17 mouse cellular contexts compared by ENCODE assay signal in the genomic region with DNA sequence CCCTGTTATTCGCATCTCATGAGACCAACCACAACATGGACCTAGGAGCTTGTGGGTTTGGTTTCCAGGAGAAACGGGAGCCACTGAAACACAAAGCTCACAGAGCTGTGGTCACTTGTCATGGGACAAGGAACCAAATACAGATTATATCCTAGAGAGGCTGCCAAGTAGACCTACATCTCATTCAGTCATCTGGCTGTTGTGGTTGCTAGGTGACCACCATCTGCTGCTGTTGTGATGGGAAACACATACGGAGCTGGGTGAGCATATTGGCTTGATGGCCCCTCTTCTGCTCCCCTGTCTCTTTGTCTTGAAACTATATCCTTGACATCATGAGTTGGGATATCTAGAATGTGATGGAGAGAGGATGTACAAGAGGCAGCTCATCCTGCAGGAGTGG. TPM values are rescaled to one million over a fixed set of nuclear protein-coding genes. Genes with fewer than 3 reads are reported as not detected.
DNase-seq lines count a peak whose midpoint lies in the region; ATAC-seq and TF ChIP-seq lines count a peak whose summit lies in the region.
"Had no signal": no experiment of that assay in that cellular context is flagged by ENCODE, and none has a peak within 500 bp of the region (broad histone marks: within the 10 kb centered on the region; RNA-seq: fewer than 3 reads in every experiment).

No protein-coding gene starts in this region.

- no peak for TF ChIP-seq CTCF in layer of hippocampus, adult 2 months (conservative IDR thresholded peaks at IDR 0.05)
- TF ChIP-seq CTCF in hindbrain, postnatal 0 days (IDR thresholded peaks at IDR 0.05; ENCODE audit: low read depth), result no peak

- DNase-seq in layer of hippocampus, adult 2 months (ENCODE audit: low spot score in 2 of 2), result no peak
- no peak for DNase-seq in layer of hippocampus, adult 9-11 months
- peak; percentile 10 for DNase-seq in 3T3-L1 (ENCODE audit: low read depth, low spot score)
- DNase-seq in MN1 (ENCODE audit: low spot score), result peak; percentile 61
- DNase-seq in hindbrain, postnatal 0 days (ENCODE audit: low spot score), result peak; percentile 70
- no peak for DNase-seq in kidney, postnatal 25 days
- DNase-seq in adrenal gland, postnatal 4 days (ENCODE audit: low spot score in 2 of 2), result no peak
- no peak for DNase-seq in B cell, adult 2 months
- DNase-seq: adrenal gland, postnatal 36 days; cerebellum, adult 2 months; cerebellum, postnatal 36 days; heart, adult 18-20 months; kidney, adult 9 months; right cerebral cortex, postnatal 4 days had no signal

- H3K4me2 ChIP-seq in hindbrain, postnatal 0 days (ENCODE audit: low read depth, low read length), result no peak overlapping the region
- H3K4me2 ChIP-seq: forebrain, embryonic 12.5 days; heart, embryonic 13.5 days had no signal

- no peaks in the 10 kb centered on the region for H3K36me3 ChIP-seq in hindbrain, postnatal 0 days (ENCODE audit: insufficient read depth, low read length)
- H3K36me3 ChIP-seq: forebrain, embryonic 12.5 days; heart, embryonic 13.5 days had no signal

- no peaks in the 10 kb centered on the region for H3K9me3 ChIP-seq in hindbrain, postnatal 0 days (ENCODE audit: low read length)
- H3K9me3 ChIP-seq: forebrain, embryonic 12.5 days; heart, embryonic 13.5 days had no signal

- H3K4me1 ChIP-seq in hindbrain, postnatal 0 days (ENCODE audit: insufficient read depth, low read length), result peaks cover 15% of the 10 kb centered on the region

- 41% methylated on average over 3 of the region's 3 CpGs for WGBS in hindbrain, postnatal 0 days

- peak; percentile 46 for ATAC-seq in hindbrain, postnatal 0 days

- no peak overlapping the region for H3K9ac ChIP-seq in hindbrain, postnatal 0 days (replicated peaks; ENCODE audit: low read length)
- H3K9ac ChIP-seq: forebrain, embryonic 12.5 days had no signal

- H3K27ac ChIP-seq in layer of hippocampus, adult 2 months, result 0 out of 2 replicates have a peak overlapping the region, but pooled peaks have one; percentile 51
- peak overlapping the region; percentile 61; the same call in 1 of the 2 replicates for H3K27ac ChIP-seq in hindbrain, postnatal 0 days
- H3K27ac ChIP-seq: forebrain, embryonic 12.5 days had no signal

- H3K27me3 ChIP-seq in hindbrain, postnatal 0 days (ENCODE audit: insufficient read depth, low read length), result no peaks in the 10 kb centered on the region
- H3K27me3 ChIP-seq: forebrain, embryonic 12.5 days had no signal

- no peak overlapping the region for H3K4me3 ChIP-seq in layer of hippocampus, adult 2 months
- no peak overlapping the region for H3K4me3 ChIP-seq in hindbrain, postnatal 0 days (ENCODE audit: low read length)
- H3K4me3 ChIP-seq: forebrain, embryonic 12.5 days; heart, embryonic 13.5 days had no signal

RNA-seq across cellular contexts. Expression of a gene that starts 44.3 kb away (rescaled TPM):
- total RNA-seq in layer of hippocampus, adult 2 months (2021), result 100 to 1,000 TPM; 234 to 238 TPM
- total RNA-seq in hindbrain, postnatal 0 days (2014; rRNA removed), result 1,015 and 1,414 TPM in 2 replicates
- 607 and 697 TPM in 2 replicates for polyA plus RNA-seq in hindbrain, postnatal 0 days (2015; fragmentation: Nextera tagmentation; extraction: Ambion mirVana)
- 10 to 100 TPM; 34.1 to 41.3 TPM for total RNA-seq in adrenal gland, postnatal 4 days (2021)
- total RNA-seq: liver, adult 2 months had no signal
- polyA plus RNA-seq: liver, adult 2 months had no signal

Comparison
In these comparisons a context has a peak if more than half of its experiments do, and no peak if none do; other contexts are left out.
1. DNase-seq: peak in 3T3-L1 (single experiment), MN1 (single experiment) and hindbrain, postnatal 0 days (single experiment); none in layer of hippocampus, adult 2 months (0 of 2), layer of hippocampus, adult 9-11 months (single experiment), kidney, postnatal 25 days (0 of 2), adrenal gland, postnatal 4 days (0 of 2) and B cell, adult 2 months (0 of 2).
2. RNA of a gene that starts 44.3 kb away (total RNA-seq): 1,015 to 1,414 TPM in hindbrain, postnatal 0 days and 234 to 238 TPM in layer of hippocampus, adult 2 months; 34.1 to 41.3 TPM in adrenal gland, postnatal 4 days; every median in the first group is over 4 times any median in the second.